Mouse (Mus musculus) heart, embryonic 16.5 days (tissue): ENCODE measurements around the gene Khsrp. TPM values are rescaled to one million over a fixed set of nuclear protein-coding genes. Genes with fewer than 3 reads are reported as not detected.

Experiments
- polyA plus RNA-seq: library from polyadenylated mRNA; unstranded; fragments of >200 nt; fragmentation: Nextera tagmentation; extraction: Ambion mirVana; gene quantifications from 2 replicates; pipeline ENCODE4 v1.2.1, GENCODE M21; 2015

Khsrp gene
- polyA plus RNA-seq, 1 experiment from 2014 or later = 16.5 TPM

Other genes with a start within 250 kb of the Khsrp start
- gene Rfx2, start 200.5 kb downstream of the Khsrp start, polyA plus RNA-seq = 6.2 and 6.8 TPM in 2 replicates
- gene Acsbg2, start 157.1 kb downstream of the Khsrp start, polyA plus RNA-seq = not detected in 2 replicates
- gene 1700061G19Rik, start 156.0 kb downstream of the Khsrp start, polyA plus RNA-seq = 0.30 and 0.61 TPM in 2 replicates
- 26.4 and 31.1 TPM in 2 replicates for gene Mllt1, start 96.1 kb downstream of the Khsrp start, polyA plus RNA-seq
- 0.05 TPM in 1 of 2 replicates, not detected in the other for gene Acer1, start 49.4 kb downstream of the Khsrp start, polyA plus RNA-seq
- gene Clpp, start 41.2 kb downstream of the Khsrp start, polyA plus RNA-seq = 117 and 129 TPM in 2 replicates
- 56.4 and 59.6 TPM in 2 replicates for gene Alkbh7, start 34.2 kb downstream of the Khsrp start, polyA plus RNA-seq
- 0.34 TPM in 1 of 2 replicates, not detected in the other for gene Pspn, start 31.5 kb downstream of the Khsrp start, polyA plus RNA-seq
- gene Gtf2f1, start 20.2 kb downstream of the Khsrp start, polyA plus RNA-seq = 44.1 and 45.6 TPM in 2 replicates
- 0.32 and 0.41 TPM in 2 replicates for gene Gm17949, start 20.1 kb downstream of the Khsrp start, polyA plus RNA-seq
- gene Slc25a41, start 10.1 kb upstream of the Khsrp start, polyA plus RNA-seq = not detected in 2 replicates
- gene Crb3, start 27.6 kb upstream of the Khsrp start, polyA plus RNA-seq = 1.1 and 4.8 TPM in 2 replicates
- gene Slc25a23, start 28.3 kb upstream of the Khsrp start, polyA plus RNA-seq = 14.7 and 17.0 TPM in 2 replicates
- 2.2 and 4.1 TPM in 2 replicates for gene Dennd1c, start 47.0 kb upstream of the Khsrp start, polyA plus RNA-seq
- gene Tubb4a, start 56.3 kb upstream of the Khsrp start, polyA plus RNA-seq = 5.7 and 6.9 TPM in 2 replicates
- 3.3 and 3.4 TPM in 2 replicates for gene Tnfsf9, start 73.8 kb upstream of the Khsrp start, polyA plus RNA-seq
- 0.17 and 0.75 TPM in 2 replicates for gene Cd70, start 118.3 kb upstream of the Khsrp start, polyA plus RNA-seq
- 0.29 and 0.58 TPM in 2 replicates for gene Tnfsf14, start 162.7 kb upstream of the Khsrp start, polyA plus RNA-seq
- gene C3, start 196.6 kb upstream of the Khsrp start, polyA plus RNA-seq = 3.5 and 6.3 TPM in 2 replicates
- 28.9 and 30.3 TPM in 2 replicates for gene Gpr108, start 216.9 kb upstream of the Khsrp start, polyA plus RNA-seq
- gene Trip10, start 217.9 kb upstream of the Khsrp start, polyA plus RNA-seq = 47.8 TPM in 2 replicates
- gene Vav1, start 247.6 kb upstream of the Khsrp start, polyA plus RNA-seq = 6.6 and 13.5 TPM in 2 replicates